Mouse (Mus musculus): Measurements from ENCODE around the gene Gcg.

Gcg gene

GRCm38 (mm10) chr2:62460231-62460710 lies 23.2 kb downstream of the Gcg start:
- no peak for DNase-seq (ENCODE audit: low spot score)

- no peak for DNase-seq (ENCODE audit: low spot score)
These were observed 23.9 kb downstream of the Gcg start for GRCm38 (mm10) chr2:62459241-62460174.

- DNase-seq (ENCODE audit: low spot score), result no peak
These were observed 25.4 kb downstream of the Gcg start for GRCm38 (mm10) chr2:62458070-62458469.

- DNase-seq (ENCODE audit: low spot score), result no peak
These were observed 28.5 kb downstream of the Gcg start for GRCm38 (mm10) chr2:62454991-62455390.

- no peak for DNase-seq (ENCODE audit: low spot score)
These were observed 29.4 kb downstream of the Gcg start for GRCm38 (mm10) chr2:62454033-62454432.

GRCm38 (mm10) chr2:62450364-62450763 lies 33.1 kb downstream of the Gcg start:
- DNase-seq (ENCODE audit: low spot score), result no peak

- no peak for DNase-seq (ENCODE audit: low spot score)
These were observed 33.6 kb downstream of the Gcg start for GRCm38 (mm10) chr2:62449692-62450346.

GRCm38 (mm10) chr2:62440802-62441544 lies 42.5 kb downstream of the Gcg start:
- DNase-seq (ENCODE audit: low spot score), result no peak

- DNase-seq (ENCODE audit: low spot score), result no peak
These were observed 43.4 kb downstream of the Gcg start for GRCm38 (mm10) chr2:62440083-62440482.

- no peak for DNase-seq (ENCODE audit: low spot score)
These were observed 52.1 kb downstream of the Gcg start for GRCm38 (mm10) chr2:62431245-62431795.

GRCm38 (mm10) chr2:62425941-62426340 lies 57.5 kb downstream of the Gcg start:
- no peak for DNase-seq (ENCODE audit: low spot score)

All from ovary, postnatal 14 days (tissue).